Mouse (Mus musculus): ENCODE measurements around the gene Plxna2.

DNA sequence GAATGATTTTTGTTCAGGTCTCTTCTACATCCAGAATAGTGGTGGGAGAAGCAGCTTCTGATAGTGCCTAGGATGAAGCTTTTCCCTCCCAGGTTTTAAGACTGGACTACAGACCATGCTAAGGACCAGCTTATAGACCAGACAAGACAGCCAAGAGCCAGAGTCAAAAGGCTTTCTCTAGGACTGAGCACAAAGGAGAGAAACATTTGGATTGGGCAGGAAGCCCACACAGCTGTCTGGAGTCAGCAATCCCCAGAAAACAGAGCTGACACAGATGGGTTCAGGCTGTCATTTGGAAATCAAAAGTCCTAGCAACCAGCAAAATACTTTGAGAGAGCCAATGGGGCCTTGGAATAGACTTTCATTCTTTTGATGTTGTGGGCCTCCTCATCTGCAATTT, 190.2 kb downstream of the Plxna2 start:
- TF ChIP-seq CTCF (IDR thresholded peaks at IDR 0.05; ENCODE audit: extremely low read depth, insufficient read depth, insufficient read length, insufficient replicate concordance), result no peak
- TF ChIP-seq POLR2A (IDR thresholded peaks at IDR 0.05; ENCODE audit: low read depth, low read length), result no peak

Measured in spleen, adult 2 months (tissue).